ENCODE assay signal across 8 mouse cellular contexts in the genomic region with DNA sequence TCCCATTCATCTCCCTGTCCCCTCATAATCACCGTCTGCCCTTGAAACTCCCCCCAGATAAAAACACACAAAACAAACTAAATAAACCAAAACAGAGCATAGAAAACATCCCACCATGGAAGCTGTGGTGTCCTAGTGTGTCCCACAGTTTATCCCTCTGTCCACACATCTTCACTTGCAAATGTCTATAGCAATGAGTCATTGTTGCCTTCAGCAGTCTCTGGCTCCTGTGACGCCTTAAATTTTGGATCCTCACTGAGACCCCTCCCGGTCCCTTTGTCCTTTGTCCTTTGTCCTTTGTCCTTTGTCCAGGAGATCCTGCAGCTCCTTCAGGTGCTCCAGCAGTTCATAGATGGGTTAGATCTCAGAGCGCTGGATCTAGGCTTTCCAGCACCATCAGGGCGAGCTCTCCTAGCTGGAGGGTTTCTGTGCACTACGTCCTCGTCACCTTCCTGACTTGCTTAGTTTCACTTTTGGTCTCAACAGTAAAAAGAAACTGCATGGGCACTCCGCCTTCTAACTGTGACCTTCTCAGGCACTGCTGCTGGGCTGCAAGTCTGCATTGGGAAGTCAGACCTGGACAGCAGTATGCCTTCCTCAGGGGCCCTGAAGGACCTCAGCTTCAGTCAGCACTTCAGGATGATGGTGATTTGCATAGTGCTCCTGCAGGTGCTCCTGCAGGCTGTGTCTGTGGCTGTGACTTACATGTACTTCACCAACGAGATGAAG. TPM values are rescaled to one million over a fixed set of nuclear protein-coding genes. Genes with fewer than 3 reads are reported as not detected.
A peak's percentile ranks its signal among the peaks of the same experiment; 100 is the strongest.
DNase-seq lines count a peak whose midpoint lies in the region; ATAC-seq and TF ChIP-seq lines count a peak whose summit lies in the region.

A gene (plus strand): TSS at position 470 of the 729 bp plus-strand sequence.

- H3K9ac ChIP-seq in CH12.LX (ENCODE audit: insufficient read depth, low read depth), result peak within 1 kb of the TSS; percentile 18; the same call in 1 of the 2 replicates
- no peak within 1 kb of the TSS for H3K9ac ChIP-seq in midbrain, embryonic 15.5 days

- no peaks in the 10 kb centered on the region for H3K79me2 ChIP-seq in CH12.LX (replicated peaks; ENCODE audit: control insufficient read depth, extremely low read depth, insufficient read depth, poor library complexity, severe bottlenecking)

- DNase-seq in CH12.LX (ENCODE audit: extremely low read depth), result peak; percentile 59
- peak; percentile 41 to 64 for DNase-seq in adrenal gland, postnatal 36 days
- DNase-seq in lung, adult 18-20 months, result peak; percentile 59 to 66
- peak; percentile 42 to 50 for DNase-seq in spleen, adult 2 months (ENCODE audit: low read depth in 1 of 2, low spot score in 2 of 2)
- DNase-seq in right cerebral cortex, postnatal 4 days, result no peak
- no peak for DNase-seq in left cerebral cortex, adult 11 months (ENCODE audit: low spot score)

- ATAC-seq in hematopoietic stem cell, adult 5-6 weeks (replicated peaks in 1 of 2; ENCODE audit: insufficient read depth in 1 of 2, low FRiP score in 2 of 2, low TSS enrichment in 1 of 2, low read depth in 1 of 2, poor library complexity in 2 of 2, severe bottlenecking in 2 of 2), result peak; percentile 96
- no peak for ATAC-seq in midbrain, embryonic 15.5 days (replicated peaks)

- TF ChIP-seq EP300 in CH12.LX (IDR thresholded peaks at IDR 0.05; ENCODE audit: low read length), result no peak; the same call in 1 of the 2 replicates

- no peaks in the 10 kb centered on the region for H3K36me3 ChIP-seq in CH12.LX (replicated peaks in 1 of 2; ENCODE audit: control insufficient read depth in 1 of 2, insufficient read depth in 1 of 2, low read length in 1 of 2)
- H3K36me3 ChIP-seq in spleen, adult 2 months (ENCODE audit: control insufficient read depth, insufficient read depth, low read length), result no peaks in the 10 kb centered on the region
- no peaks in the 10 kb centered on the region for H3K36me3 ChIP-seq in midbrain, embryonic 15.5 days (replicated peaks)

- no peak for TF ChIP-seq POLR2A in CH12.LX (IDR thresholded peaks at IDR 0.05; ENCODE audit: low read depth, low read length)
- no peak; the same call in none of the 2 replicates for TF ChIP-seq POLR2A in spleen, adult 2 months (IDR thresholded peaks at IDR 0.05; ENCODE audit: low read depth, low read length)

- no peaks in the 10 kb centered on the region for H3K27me3 ChIP-seq in CH12.LX (replicated peaks)
- H3K27me3 ChIP-seq in spleen, adult 2 months (ENCODE audit: control insufficient read depth, insufficient read depth, low read length), result no peaks in the 10 kb centered on the region
- no peaks in the 10 kb centered on the region for H3K27me3 ChIP-seq in midbrain, embryonic 15.5 days (replicated peaks)

- no peak for TF ChIP-seq RAD21 in CH12.LX (IDR thresholded peaks at IDR 0.05; ENCODE audit: low read depth, low read length)

- H3K4me1 ChIP-seq in CH12.LX (ENCODE audit: control insufficient read depth in 1 of 2, insufficient read depth in 2 of 2), result peaks cover 7 to 22% of the 10 kb centered on the region in 2 experiments; a peak in 3 of 4 replicates
- peaks cover 5% of the 10 kb centered on the region; the same call in 1 of the 2 replicates for H3K4me1 ChIP-seq in spleen, adult 2 months (ENCODE audit: control insufficient read depth, insufficient read depth, insufficient read length)
- H3K4me1 ChIP-seq in midbrain, embryonic 15.5 days, result no peaks in the 10 kb centered on the region

- H3K9me3 ChIP-seq in CH12.LX (replicated peaks; ENCODE audit: low read length), result no peaks in the 10 kb centered on the region
- no peaks in the 10 kb centered on the region for H3K9me3 ChIP-seq in midbrain, embryonic 15.5 days

- peak within 1 kb of the TSS; percentile 43; the same call in 1 of the 2 replicates for H3K27ac ChIP-seq in CH12.LX (ENCODE audit: insufficient read depth, low read depth)
- peak within 1 kb of the TSS; percentile 78 for H3K27ac ChIP-seq in spleen, adult 2 months (ENCODE audit: insufficient read depth, low read length)
- no peak within 1 kb of the TSS for H3K27ac ChIP-seq in midbrain, embryonic 15.5 days

- dilution Hi-C loops in CH12.LX (cut with MboI; ENCODE audit: extremely low pct_ligation_motif_present, extremely low pct_unique_long_range_greater_than_20kb, low sequenced_read_pairs), result no loop called here

- 8% methylated on average over 9 of the region's 9 CpGs for WGBS in spleen, adult 2 months
- WGBS in midbrain, embryonic 15.5 days, result 69% methylated on average over 9 of the region's 9 CpGs

- peak within 1 kb of the TSS; percentile 67 for H3K4me2 ChIP-seq in CH12.LX (ENCODE audit: insufficient read depth, low read depth, poor library complexity, severe bottlenecking)
- H3K4me2 ChIP-seq in midbrain, embryonic 15.5 days, result no peak within 1 kb of the TSS

- no peak for TF ChIP-seq CTCF in CH12.LX (conservative IDR thresholded peaks at IDR 0.05 in 1 of 2, IDR thresholded peaks at IDR 0.05 in 1 of 2; ENCODE audit: low read depth in 2 of 2, low read length in 2 of 2)
- no peak for TF ChIP-seq CTCF in spleen, adult 2 months (IDR thresholded peaks at IDR 0.05; ENCODE audit: extremely low read depth, insufficient read depth, insufficient read length, insufficient replicate concordance)

- in situ Hi-C loops in CH12.LX (cut with MboI; ENCODE audit: low pct_ligation_motif_present, low pct_unique_long_range_greater_than_20kb, low sequenced_read_pairs), result no loop called here

- H3K4me3 ChIP-seq in CH12.LX (replicated peaks in 1 of 3; ENCODE audit: low read depth in 2 of 3, low read length in 2 of 3, poor library complexity in 1 of 3), result peak within 1 kb of the TSS; percentile 38 to 66 (median 51)
- peak within 1 kb of the TSS; percentile 74 for H3K4me3 ChIP-seq in spleen, adult 2 months (ENCODE audit: extremely low read depth, insufficient read depth, insufficient read length)
- no peak within 1 kb of the TSS for H3K4me3 ChIP-seq in midbrain, embryonic 15.5 days

TF ChIP-seq in CH12.LX, 34 proteins besides CTCF, POLR2A, EP300 and RAD21:
- TF ChIP-seq PAX5 (IDR thresholded peaks at IDR 0.05; ENCODE audit: low read length) (no peak), TCF12 (IDR thresholded peaks at IDR 0.05; ENCODE audit: low read depth, low read length) (0 out of 2 replicates have a peak, but pooled peaks have one; percentile 36), IRF4 (IDR thresholded peaks at IDR 0.05; ENCODE audit: low read depth, low read length) (peak; percentile 64)

RNA-seq across cellular contexts. Expression of the gene that starts here (rescaled TPM):
- 0.17 TPM in 2 replicates for total RNA-seq in CH12.LX (2012; rRNA removed)
- total RNA-seq in CH12.LX (2014; rRNA removed), result 1.0 TPM in 2 replicates
- polyA plus RNA-seq in CH12.LX (2012; ENCODE audit: insufficient read length, low read depth), result 0.69 and 0.79 TPM in 2 replicates
- 10 to 100 TPM in 1 of 2 experiments, 1 to 10 TPM in 1; 8.3 to 11.6 TPM for total RNA-seq in adrenal gland, postnatal 36 days (2021)
- 30.1 and 32.7 TPM in 2 replicates for total RNA-seq in hematopoietic stem cell, adult 5-6 weeks (2017)
- polyA plus RNA-seq in spleen, adult 2 months (2012; rRNA removed), result 1.6 and 1.7 TPM in 2 replicates
- 0.17 and 0.19 TPM in 2 replicates for polyA plus RNA-seq in midbrain, embryonic 15.5 days (2015; fragmentation: Nextera tagmentation; extraction: Ambion mirVana)

Comparison
In these comparisons a context has a peak if more than half of its experiments do, and no peak if none do; other contexts are left out.
1. RNA of the gene that starts here (total RNA-seq): 30.1 to 32.7 TPM in hematopoietic stem cell, adult 5-6 weeks and 8.3 to 11.6 TPM in adrenal gland, postnatal 36 days; 0.17 to 1.0 TPM in CH12.LX; every median in the first group is over 4 times any median in the second.
2. DNase-seq: peak in CH12.LX (single experiment), adrenal gland, postnatal 36 days (2 of 2), lung, adult 18-20 months (2 of 2) and spleen, adult 2 months (2 of 2); none in right cerebral cortex, postnatal 4 days (single experiment) and left cerebral cortex, adult 11 months (single experiment).